Mouse (Mus musculus) bone marrow macrophage, adult 2 months (primary cell): ENCODE results near the gene Gpatch8. TPM values are rescaled to one million over a fixed set of nuclear protein-coding genes. Genes with fewer than 3 reads are reported as not detected.
A peak's percentile ranks its signal among the peaks of the same experiment; 100 is the strongest.

Experiments
- H3K27ac ChIP-seq: 2 replicates; pipeline ENCODE4 v1.5.1; 2012; ENCODE audit warnings: low read depth, low read length; ENCODE audit not compliant: insufficient read depth
- H3K4me1 ChIP-seq: 2 replicates; pipeline ENCODE4 v1.6.1; 2012; ENCODE audit warnings: low read length; ENCODE audit not compliant: control insufficient read depth, insufficient read depth
- H3K4me3 ChIP-seq: 2 replicates; pipeline ENCODE4 v1.5.1; 2012; ENCODE audit warnings: mild to moderate bottlenecking, low read length, moderate library complexity; ENCODE audit not compliant: insufficient read depth
- CTCF ChIP-seq: IDR thresholded peaks from 2 replicates; pipeline ENCODE4 v1.5.1; 2012; ENCODE audit warnings: low read depth, mild to moderate bottlenecking, low read length, moderate library complexity
- POLR2A ChIP-seq: IDR thresholded peaks from 2 replicates; pipeline ENCODE4 v1.6.1; 2012; ENCODE audit warnings: mild to moderate bottlenecking, low read depth, low read length, borderline replicate concordance
- polyA plus RNA-seq: library from polyadenylated mRNA; stranded (reverse); fragments of >200 nt; gene quantifications from 2 replicates; pipeline ENCODE4 v1.2.4, GENCODE M21; 2012; ENCODE audit not compliant: missing spikeins, insufficient read depth, insufficient read length

The Gpatch8 gene
- polyA plus RNA-seq, 1 experiment = 26.8 TPM

- peak overlapping the region; percentile 62 for H3K4me3 ChIP-seq
- no peak overlapping the region for H3K27ac ChIP-seq
- TF ChIP-seq POLR2A (no peak), CTCF (no peak)
- peaks cover 5% of the 10 kb centered on the region; the same call in 1 of the 2 replicates for H3K4me1 ChIP-seq
These were observed 100.3 kb downstream of the Gpatch8 start for GRCm38 (mm10) chr11:102455740-102456396.

GRCm38 (mm10) chr11:102453131-102453530 is 103.1 kb downstream of the Gpatch8 start:
- no peak overlapping the region for H3K27ac ChIP-seq
- H3K4me3 ChIP-seq = no peak overlapping the region
- TF ChIP-seq CTCF (no peak), POLR2A (no peak)
- peaks cover 5% of the 10 kb centered on the region; the same call in 1 of the 2 replicates for H3K4me1 ChIP-seq

- no peak overlapping the region for H3K4me3 ChIP-seq
- TF ChIP-seq POLR2A = no peak
- no peak for TF ChIP-seq CTCF
- H3K27ac ChIP-seq = no peak overlapping the region
- peaks cover 2% of the 10 kb centered on the region; the same call in 1 of the 2 replicates for H3K4me1 ChIP-seq
These were observed 106.9 kb downstream of the Gpatch8 start for GRCm38 (mm10) chr11:102449043-102450008.

- TF ChIP-seq CTCF = no peak
- no peak for TF ChIP-seq POLR2A
- Histone ChIP-seq H3K4me1 (peaks cover 6% of the 10 kb centered on the region), H3K4me3 (no peak overlapping the region), H3K27ac (no peak overlapping the region)
These were observed 107.9 kb downstream of the Gpatch8 start for GRCm38 (mm10) chr11:102448327-102448726.

- Histone ChIP-seq H3K4me3 (peak within 1 kb of the TSS; percentile 53), H3K4me1 (peaks cover 5% of the 10 kb centered on the region), H3K27ac (no peak within 1 kb of the TSS)
- TF ChIP-seq CTCF (peak; percentile 65), POLR2A (no peak)
These were observed 108.7 kb downstream of the Gpatch8 start, which contains the start of gene Fam171a2 for GRCm38 (mm10) chr11:102447497-102447896. Gene Fam171a2 (minus strand): TSS chr11:102447682.

- TF ChIP-seq CTCF (no peak), POLR2A (no peak)
- peak overlapping the region; percentile 53 for H3K4me3 ChIP-seq
- peaks cover 5% of the 10 kb centered on the region for H3K4me1 ChIP-seq
- no peak overlapping the region for H3K27ac ChIP-seq
These were observed 109.4 kb downstream of the Gpatch8 start for GRCm38 (mm10) chr11:102446581-102447461.

- Histone ChIP-seq H3K4me1 (peaks cover 5% of the 10 kb centered on the region), H3K4me3 (no peak overlapping the region), H3K27ac (no peak overlapping the region)
- TF ChIP-seq CTCF (no peak), POLR2A (no peak)
These were observed 110.3 kb downstream of the Gpatch8 start for GRCm38 (mm10) chr11:102445891-102446361.

GRCm38 (mm10) chr11:102445264-102445890 is 110.8 kb downstream of the Gpatch8 start:
- H3K4me1 ChIP-seq = peaks cover 5% of the 10 kb centered on the region

More at GRCm38 (mm10) chr11:102445264-102445890, 110.8 kb downstream of the Gpatch8 start:
- no peak overlapping the region for H3K27ac ChIP-seq
- H3K4me3 ChIP-seq = no peak overlapping the region
- TF ChIP-seq CTCF (no peak), POLR2A (no peak)
